Mouse (Mus musculus) liver, embryonic 13.5 days (tissue): ENCODE measurements around the gene Slc44a4. TPM values are rescaled to one million over a fixed set of nuclear protein-coding genes. Genes with fewer than 3 reads are reported as not detected.

ENCODE experiments used
- ATAC-seq: fragments of 200-750 bp; cut with Nextera tagmentation; 2 replicates; pipeline ENCODE4 v1.8.0; 2017; ENCODE audit warnings: low read depth, mild to moderate bottlenecking, moderate number of reproducible peaks, moderate library complexity
- DNase-seq: peaks from one replicate; pipeline ENCODE4 v3.0.0; 2022
- H3K27ac ChIP-seq: fragments of 300-500 bp; sonication (generic); 2 replicates; pipeline ENCODE4 v1.5.1; 2015; ENCODE audit warnings: moderate library complexity, mild to moderate bottlenecking, inconsistent platforms
- H3K27me3 ChIP-seq: fragments of 300-500 bp; sonication (generic); 2 replicates; pipeline ENCODE4 v1.6.1; 2015; ENCODE audit warnings: mild to moderate bottlenecking, inconsistent platforms
- H3K36me3 ChIP-seq: fragments of 300-500 bp; sonication (generic); 2 replicates; pipeline ENCODE4 v1.6.1; 2015; ENCODE audit warnings: mild to moderate bottlenecking, inconsistent platforms
- H3K4me1 ChIP-seq: fragments of 300-500 bp; sonication (generic); replicated peaks from 2 replicates; pipeline ENCODE4 v1.6.1; 2015; ENCODE audit warnings: inconsistent platforms
- H3K4me2 ChIP-seq: fragments of 300-500 bp; sonication (generic); 2 replicates; pipeline ENCODE4 v1.6.1; 2015; ENCODE audit warnings: inconsistent platforms, mild to moderate bottlenecking, moderate library complexity
- H3K4me3 ChIP-seq: fragments of 300-500 bp; sonication (generic); replicated peaks from 2 replicates; pipeline ENCODE4 v1.5.1; 2015; ENCODE audit warnings: mild to moderate bottlenecking, inconsistent platforms
- H3K9ac ChIP-seq: fragments of 300-500 bp; sonication (generic); 2 replicates; pipeline ENCODE4 v1.6.1; 2015; ENCODE audit warnings: mild to moderate bottlenecking, inconsistent platforms
- H3K9me3 ChIP-seq: fragments of 300-500 bp; sonication (generic); replicated peaks from 2 replicates; pipeline ENCODE4 v1.6.1; 2016; ENCODE audit warnings: inconsistent platforms
- WGBS: fragments of 180-500 bp; shearing (Covaris S2); methylation state at CpG from one replicate; pipeline ENCODE4 v1.1.7; 2015; ENCODE audit not compliant: insufficient replicate concordance; 5-methylcytosine and 5-hydroxymethylcytosine counted together
- polyA plus RNA-seq: library from polyadenylated mRNA; unstranded; fragments of >200 nt; fragmentation: Nextera tagmentation; extraction: Ambion mirVana; gene quantifications from 2 replicates; pipeline ENCODE4 v1.2.1, GENCODE M21; 2015

Gene Slc44a4
- polyA plus RNA-seq, 1 experiment from 2014 or later, result 1.5 TPM

- Histone ChIP-seq H3K27ac (no peak overlapping the region), H3K9ac (no peak overlapping the region), H3K4me2 (no peak overlapping the region), H3K4me1 (peaks cover 37% of the 10 kb centered on the region), H3K36me3 (peaks cover 8% of the 10 kb centered on the region), H3K27me3 (no peaks in the 10 kb centered on the region), H3K9me3 (no peaks in the 10 kb centered on the region), H3K4me3 (no peak overlapping the region)
- DNase-seq, result no peak
- WGBS, result 90% methylated on average over 2 of the region's 2 CpGs
- no peak for ATAC-seq
These were observed 22.9 kb upstream of the Slc44a4 start for GRCm38 (mm10) chr17:34891377-34891776.

- Histone ChIP-seq H3K9ac (peak overlapping the region; percentile 86), H3K4me1 (peaks cover 56% of the 10 kb centered on the region)
- no peak for DNase-seq
These were observed 21.0 kb upstream of the Slc44a4 start for GRCm38 (mm10) chr17:34893072-34893824.

GRCm38 (mm10) chr17:34894074-34894597 lies 20.1 kb upstream of the Slc44a4 start:
- peak overlapping the region; percentile 98 for H3K4me2 ChIP-seq
- H3K27me3 ChIP-seq, result no peaks in the 10 kb centered on the region
- peak overlapping the region; percentile 74 for H3K4me3 ChIP-seq
- H3K27ac ChIP-seq, result peak overlapping the region; percentile 88
- under 1% methylated on average over 51 of the region's 51 CpGs for WGBS
- H3K9me3 ChIP-seq, result no peaks in the 10 kb centered on the region
- peak; percentile 82 for ATAC-seq
- H3K9ac ChIP-seq, result peak overlapping the region; percentile 86
- DNase-seq, result peak; percentile 86
- peaks cover 62% of the 10 kb centered on the region for H3K4me1 ChIP-seq
- H3K36me3 ChIP-seq, result peaks cover 10% of the 10 kb centered on the region

More at GRCm38 (mm10) chr17:34893072-34893824, 21.0 kb upstream of the Slc44a4 start:
- WGBS, result 76% methylated on average over 12 of the region's 12 CpGs
- Histone ChIP-seq H3K27me3 (no peaks in the 10 kb centered on the region), H3K27ac (peak overlapping the region; percentile 81), H3K9me3 (no peaks in the 10 kb centered on the region), H3K4me2 (peak overlapping the region; percentile 98), H3K36me3 (peaks cover 10% of the 10 kb centered on the region), H3K4me3 (peak overlapping the region; percentile 74)
- no peak for ATAC-seq

- Histone ChIP-seq H3K27ac (peak overlapping the region; percentile 88), H3K4me2 (peak overlapping the region; percentile 98), H3K36me3 (peaks cover 10% of the 10 kb centered on the region), H3K9me3 (no peaks in the 10 kb centered on the region), H3K4me1 (peaks cover 70% of the 10 kb centered on the region), H3K9ac (peak overlapping the region; percentile 86), H3K27me3 (no peaks in the 10 kb centered on the region), H3K4me3 (peak overlapping the region; percentile 74)
- no peak for DNase-seq
- ATAC-seq, result no peak
- WGBS, result 20% methylated on average over 46 of the region's 51 CpGs
These were observed 19.3 kb upstream of the Slc44a4 start for GRCm38 (mm10) chr17:34894801-34895530.

GRCm38 (mm10) chr17:34895724-34896123 lies 18.5 kb upstream of the Slc44a4 start:
- DNase-seq (no peak), ATAC-seq (no peak)
- WGBS, result 92% methylated on average over 15 of the region's 15 CpGs
- H3K36me3 ChIP-seq, result peaks cover 10% of the 10 kb centered on the region
- peak overlapping the region; percentile 86; the same call in 1 of the 2 replicates for H3K9ac ChIP-seq
- H3K4me1 ChIP-seq, result peaks cover 77% of the 10 kb centered on the region
- peak overlapping the region; percentile 88 for H3K27ac ChIP-seq
- H3K9me3 ChIP-seq, result no peaks in the 10 kb centered on the region
- peak overlapping the region; percentile 98 for H3K4me2 ChIP-seq
- H3K4me3 ChIP-seq, result peak overlapping the region; percentile 74
- no peaks in the 10 kb centered on the region for H3K27me3 ChIP-seq

GRCm38 (mm10) chr17:34896366-34896765 lies 17.9 kb upstream of the Slc44a4 start:
- no peaks in the 10 kb centered on the region for H3K27me3 ChIP-seq
- no peak for ATAC-seq
- peaks cover 81% of the 10 kb centered on the region for H3K4me1 ChIP-seq
- peaks cover 17% of the 10 kb centered on the region for H3K36me3 ChIP-seq
- H3K4me2 ChIP-seq, result peak overlapping the region; percentile 98
- no peak overlapping the region for H3K9ac ChIP-seq
- H3K9me3 ChIP-seq, result no peaks in the 10 kb centered on the region
- no peak overlapping the region for H3K4me3 ChIP-seq
- DNase-seq, result no peak
- no peak overlapping the region for H3K27ac ChIP-seq
- 70% methylated on average over 17 of the region's 17 CpGs for WGBS

GRCm38 (mm10) chr17:34897373-34898159 lies 16.7 kb upstream of the Slc44a4 start:
- 8% methylated on average over 10 of the region's 10 CpGs for WGBS
- Histone ChIP-seq H3K4me1 (peaks cover 81% of the 10 kb centered on the region), H3K9ac (peak overlapping the region; percentile 93), H3K4me2 (peak overlapping the region; percentile 98), H3K27ac (peak overlapping the region; percentile 94), H3K27me3 (no peaks in the 10 kb centered on the region), H3K4me3 (peak overlapping the region; percentile 81), H3K36me3 (peaks cover 22% of the 10 kb centered on the region), H3K9me3 (no peaks in the 10 kb centered on the region)
- ATAC-seq (no peak), DNase-seq (peak; percentile 36)

- Histone ChIP-seq H3K36me3 (peaks cover 28% of the 10 kb centered on the region), H3K9me3 (no peaks in the 10 kb centered on the region), H3K4me1 (peaks cover 82% of the 10 kb centered on the region), H3K4me2 (peak within 1 kb of the TSS; percentile 98), H3K27ac (peak within 1 kb of the TSS; percentile 94), H3K4me3 (peak within 1 kb of the TSS; percentile 81), H3K9ac (peak within 1 kb of the TSS; percentile 93), H3K27me3 (no peaks in the 10 kb centered on the region)
- under 1% methylated on average over 20 of the region's 44 CpGs for WGBS
- ATAC-seq (peak; percentile 53), DNase-seq (peak; percentile 67)
These were observed 16.1 kb upstream of the Slc44a4 start, which contains the start of the genes C2 and Ehmt2 for GRCm38 (mm10) chr17:34898160-34898586. TSS of gene C2 (minus strand) at chr17:34898265. TSS of gene Ehmt2 (plus strand) at chr17:34898469.

GRCm38 (mm10) chr17:34898706-34899052 lies 15.6 kb upstream of the Slc44a4 start:
- Histone ChIP-seq H3K4me3 (peak overlapping the region; percentile 81), H3K9ac (peak overlapping the region; percentile 93), H3K9me3 (no peaks in the 10 kb centered on the region), H3K36me3 (peaks cover 33% of the 10 kb centered on the region), H3K27ac (peak overlapping the region; percentile 94), H3K4me2 (peak overlapping the region; percentile 98), H3K4me1 (peaks cover 82% of the 10 kb centered on the region), H3K27me3 (no peaks in the 10 kb centered on the region)
- WGBS, result 0% methylated on average over 30 of the region's 47 CpGs
- DNase-seq, result no peak
- no peak for ATAC-seq

GRCm38 (mm10) chr17:34899053-34899889 lies 15.0 kb upstream of the Slc44a4 start:
- H3K4me3 ChIP-seq, result peak overlapping the region; percentile 81
- peak overlapping the region; percentile 98 for H3K4me2 ChIP-seq
- ATAC-seq (peak; percentile 8; the same call in 1 of the 2 replicates), DNase-seq (peak; percentile 28)
- under 1% methylated on average over 38 of the region's 45 CpGs for WGBS
- H3K27ac ChIP-seq, result peak overlapping the region; percentile 94
- H3K4me1 ChIP-seq, result peaks cover 78% of the 10 kb centered on the region
- no peaks in the 10 kb centered on the region for H3K9me3 ChIP-seq
- peak overlapping the region; percentile 93 for H3K9ac ChIP-seq
- peaks cover 38% of the 10 kb centered on the region for H3K36me3 ChIP-seq
- H3K27me3 ChIP-seq, result no peaks in the 10 kb centered on the region
